Mouse (Mus musculus) frontal cortex, postnatal 36 days (tissue): Measurements from ENCODE around the gene Aldh4a1.
A peak's percentile ranks its signal among the peaks of the same experiment; 100 is the strongest.

Source experiments
- DNase-seq, 2 experiments: peaks; one replicate each; pipeline ENCODE4 v3.0.0; 2022; ENCODE audit warnings: low spot score in 2 of 2

Gene Aldh4a1

DNA sequence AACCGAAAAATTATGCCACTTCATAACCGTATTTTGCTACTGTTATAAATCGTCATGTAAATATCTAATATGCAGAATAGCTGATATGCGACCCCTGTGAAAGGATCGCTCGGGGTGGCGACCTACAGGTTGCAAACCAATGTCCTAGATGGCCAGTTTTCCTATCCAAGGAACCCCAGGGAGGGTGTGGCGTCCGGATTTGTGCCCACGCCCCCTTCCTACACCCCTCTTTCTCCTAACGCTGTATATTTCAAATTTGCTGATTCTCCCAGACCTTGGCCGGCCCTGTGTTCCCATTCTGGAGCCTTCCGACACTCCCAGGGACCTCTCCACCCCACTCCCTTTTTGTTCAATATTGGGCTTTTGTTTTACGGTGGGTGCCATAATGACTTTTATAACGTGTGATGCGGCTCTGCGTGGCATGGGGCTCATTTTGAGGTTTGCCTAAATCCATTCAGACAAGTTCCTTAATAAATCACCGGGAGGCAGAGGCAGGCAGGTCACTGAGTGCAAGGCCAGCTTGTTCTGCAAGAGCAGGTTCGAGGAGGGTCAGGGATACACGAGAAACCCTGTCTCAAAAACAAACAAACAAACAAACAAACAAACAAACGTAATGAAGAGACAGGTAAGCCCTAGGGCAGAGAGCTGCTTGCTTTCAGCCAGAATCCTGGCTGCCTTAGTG is 909 bp downstream of the Aldh4a1 start:
- no peak for DNase-seq

DNA sequence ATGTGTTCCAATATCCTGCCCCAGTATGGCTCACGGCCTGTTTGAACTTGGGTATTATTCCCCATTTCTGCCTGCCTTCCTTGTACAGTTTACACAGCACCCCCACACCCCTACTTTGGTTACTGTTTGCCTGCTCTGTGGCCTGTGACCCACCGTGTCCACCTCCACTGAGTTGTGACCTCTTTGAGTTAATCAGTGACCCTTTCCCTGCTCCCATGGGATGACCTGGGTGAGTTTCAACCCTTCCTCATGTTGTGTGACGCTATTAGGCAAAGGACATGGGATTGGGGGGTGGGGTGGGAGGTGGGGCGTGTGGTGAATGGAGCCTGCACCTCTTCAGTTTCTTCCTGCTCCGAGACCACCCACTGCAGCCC is 1.4 kb downstream of the Aldh4a1 start:
- no peak for DNase-seq

DNA sequence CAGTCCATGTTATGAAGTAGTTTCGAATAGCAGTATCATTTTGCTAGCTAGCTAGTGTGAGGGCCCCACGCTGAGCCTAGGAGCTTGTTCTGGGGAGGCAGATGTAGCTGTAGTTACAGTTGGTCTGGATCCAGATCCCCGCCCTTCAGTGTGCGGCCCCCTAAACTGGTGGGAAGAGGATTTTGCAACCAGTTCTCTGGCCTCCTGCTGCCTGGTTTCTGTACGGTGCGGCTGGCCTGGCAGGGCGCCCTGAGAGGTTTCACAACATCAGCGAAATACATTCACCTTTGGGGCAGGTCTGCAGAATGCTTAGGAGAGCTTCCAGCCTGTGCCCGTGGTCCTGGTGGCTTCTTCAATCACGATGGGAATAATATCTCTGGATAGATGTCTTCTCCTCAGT is 2.0 kb downstream of the Aldh4a1 start:
- DNase-seq = no peak

DNA sequence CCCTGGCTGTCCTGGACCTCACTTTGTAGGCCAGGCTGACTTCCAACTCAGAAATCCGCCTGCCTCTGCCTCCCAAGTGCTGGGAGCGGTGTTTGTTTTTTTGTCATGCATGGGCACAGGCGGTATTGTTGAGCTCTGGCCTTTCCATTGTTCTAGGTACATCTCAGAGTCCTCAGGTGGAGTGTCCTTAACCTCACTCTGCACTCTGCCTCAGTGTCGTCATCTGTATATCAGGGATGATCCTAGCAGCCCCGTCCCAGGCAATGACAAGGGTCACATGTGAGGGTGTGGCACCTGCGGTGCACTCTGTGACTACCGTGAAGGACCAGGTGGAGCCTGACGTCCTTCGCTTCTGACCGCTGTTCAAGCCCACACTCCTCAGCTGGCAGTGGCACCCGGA is 4.7 kb downstream of the Aldh4a1 start:
- no peak for DNase-seq

DNA sequence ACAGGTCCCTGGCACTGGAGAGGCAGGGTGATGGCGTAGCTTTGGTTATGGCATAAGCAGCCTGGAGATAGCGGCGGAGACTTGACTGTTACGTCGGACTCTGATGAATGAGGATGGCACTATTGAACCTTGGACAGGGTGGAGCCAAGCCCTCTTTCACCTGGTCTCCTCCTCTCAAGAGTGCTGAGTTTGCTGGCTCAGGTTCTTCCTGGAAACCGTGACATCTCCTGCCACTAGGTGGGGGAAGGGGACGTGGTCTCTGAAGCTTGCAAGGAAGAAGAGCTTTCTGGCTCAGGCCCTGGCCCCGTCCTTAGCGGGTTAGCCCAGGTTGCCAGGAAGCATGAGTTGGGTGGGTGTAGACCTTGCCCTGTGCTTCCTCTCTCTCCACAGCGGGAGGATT is 7.5 kb downstream of the Aldh4a1 start:
- no peak for DNase-seq

DNA sequence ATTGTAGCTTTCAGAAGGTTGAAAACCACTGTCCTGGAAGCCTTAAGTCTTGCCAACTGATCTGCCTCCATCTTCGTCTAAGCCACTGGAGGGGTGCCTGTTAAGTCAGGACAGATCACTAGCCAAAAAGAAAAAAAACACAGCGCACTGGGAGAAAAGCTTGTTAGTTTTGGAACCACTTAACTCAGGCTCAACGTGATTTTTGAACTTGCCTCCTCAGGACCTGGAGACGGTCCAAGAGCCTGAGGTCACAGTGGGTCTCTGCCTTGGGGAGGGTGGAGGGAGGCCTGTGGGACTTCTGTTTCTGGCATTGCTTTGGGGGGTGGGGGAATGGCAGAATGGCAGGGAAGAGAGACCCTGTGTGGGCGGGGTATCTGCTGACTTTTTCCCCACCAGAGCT is 8.5 kb downstream of the Aldh4a1 start:
- DNase-seq = no peak

DNA sequence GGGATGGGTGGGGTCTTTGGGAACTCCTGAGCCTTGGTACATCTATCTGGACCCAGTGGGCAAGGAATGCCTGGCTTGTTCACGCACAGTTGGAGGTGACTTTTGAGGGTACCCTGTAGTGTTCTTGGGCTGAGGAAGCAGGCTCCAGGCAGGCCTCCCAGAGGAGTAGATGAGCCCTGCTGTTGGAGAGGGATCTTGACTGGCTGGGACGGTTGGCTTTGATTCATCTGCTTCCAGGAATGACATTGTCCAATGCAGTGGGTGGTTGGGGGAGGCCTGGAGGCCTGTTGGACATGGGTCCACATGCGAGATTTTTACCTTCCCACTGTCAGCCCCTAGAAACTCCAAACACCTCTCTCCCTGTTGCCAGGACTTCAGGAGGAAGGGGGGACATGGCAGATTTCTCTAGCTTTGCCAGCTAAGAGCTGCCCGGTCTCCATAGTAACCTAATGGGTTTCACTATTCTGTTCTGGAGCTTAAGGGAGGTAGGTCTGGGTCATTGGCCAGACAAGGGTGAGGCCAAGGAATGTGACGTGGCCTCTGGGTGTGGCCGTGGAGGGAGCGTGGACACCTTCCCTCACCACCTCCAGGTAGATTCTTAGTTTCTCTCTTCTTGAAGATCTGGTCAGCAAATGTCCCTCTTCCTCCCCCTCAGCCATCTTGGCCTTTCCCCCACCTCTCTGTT is 9.0 kb downstream of the Aldh4a1 start:
- DNase-seq = no peak

DNA sequence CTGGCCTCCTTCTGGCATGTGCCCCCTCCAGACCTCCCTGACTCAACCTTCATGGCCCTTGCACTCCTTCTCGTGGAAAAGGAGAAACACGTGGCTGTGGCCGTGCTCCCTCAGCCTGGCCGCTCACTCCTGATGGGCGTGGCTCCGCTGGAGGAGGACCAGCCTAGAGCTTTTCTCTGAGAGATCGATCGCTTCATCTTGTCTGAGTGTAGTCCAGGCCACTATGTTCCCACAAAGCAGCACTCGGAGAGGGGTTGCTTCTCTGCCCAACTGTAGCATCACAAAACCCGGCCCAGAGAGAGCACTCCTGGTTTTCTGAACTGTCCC is 9.6 kb downstream of the Aldh4a1 start:
- no peak for DNase-seq

DNA sequence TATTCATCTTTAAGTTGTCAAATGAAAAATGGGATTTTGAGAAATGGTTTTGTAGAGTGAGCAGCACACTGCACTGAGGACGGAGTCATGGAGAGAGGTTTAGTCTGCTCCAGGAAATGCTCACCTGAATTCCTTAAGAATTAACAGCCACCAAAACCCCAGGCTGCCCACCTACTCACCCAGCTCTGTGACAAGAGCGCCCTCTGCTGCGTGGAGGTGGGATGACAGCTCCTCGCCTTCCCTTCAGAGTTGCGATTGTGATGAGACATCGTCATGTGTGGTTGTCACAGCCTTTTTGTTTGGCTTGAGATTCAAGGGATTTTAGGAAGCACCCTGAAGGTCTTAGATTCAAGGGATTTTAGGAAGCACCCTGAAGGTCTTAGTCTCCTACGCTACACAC is 13.7 kb downstream of the Aldh4a1 start:
- peak; percentile 71 to 75 for DNase-seq

DNA sequence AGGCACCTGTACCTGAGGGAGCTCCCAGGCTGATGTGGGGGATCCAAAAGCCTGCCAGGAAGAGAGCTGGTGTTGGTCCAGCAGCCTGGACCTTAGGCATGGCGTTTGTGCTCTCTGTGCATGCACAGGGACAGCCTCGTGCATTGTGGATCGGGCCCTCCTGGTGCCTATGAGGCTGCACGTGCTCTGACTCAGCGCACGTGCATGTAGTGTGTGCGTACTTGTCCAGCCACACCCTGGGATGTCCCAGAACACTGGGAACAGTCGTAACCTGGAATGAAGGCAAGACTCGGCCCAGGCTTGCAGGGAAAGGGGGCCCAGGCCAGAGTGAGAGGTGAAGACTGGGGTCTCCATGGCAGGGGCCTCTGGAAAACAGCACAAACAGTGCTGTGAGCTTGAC is 15.2 kb downstream of the Aldh4a1 start:
- DNase-seq = no peak

DNA sequence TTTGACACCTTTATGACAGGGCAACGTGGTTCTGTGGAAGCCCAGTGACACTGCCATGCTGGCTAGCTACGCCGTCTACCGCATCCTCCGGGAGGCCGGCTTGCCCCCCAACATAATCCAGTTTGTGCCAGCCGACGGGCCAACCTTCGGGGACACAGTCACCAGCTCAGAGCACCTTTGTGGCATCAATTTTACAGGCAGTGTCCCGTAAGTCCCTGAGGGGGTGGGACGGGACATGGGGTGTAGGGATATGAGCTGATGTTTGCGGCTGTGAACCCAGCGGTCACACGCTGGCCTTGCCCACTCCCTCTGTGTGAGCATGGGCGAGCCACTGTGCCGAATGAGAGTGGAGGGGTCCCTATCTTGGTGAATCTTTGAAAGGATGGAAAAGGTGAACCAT is 15.7 kb downstream of the Aldh4a1 start:
- DNase-seq = no peak

DNA sequence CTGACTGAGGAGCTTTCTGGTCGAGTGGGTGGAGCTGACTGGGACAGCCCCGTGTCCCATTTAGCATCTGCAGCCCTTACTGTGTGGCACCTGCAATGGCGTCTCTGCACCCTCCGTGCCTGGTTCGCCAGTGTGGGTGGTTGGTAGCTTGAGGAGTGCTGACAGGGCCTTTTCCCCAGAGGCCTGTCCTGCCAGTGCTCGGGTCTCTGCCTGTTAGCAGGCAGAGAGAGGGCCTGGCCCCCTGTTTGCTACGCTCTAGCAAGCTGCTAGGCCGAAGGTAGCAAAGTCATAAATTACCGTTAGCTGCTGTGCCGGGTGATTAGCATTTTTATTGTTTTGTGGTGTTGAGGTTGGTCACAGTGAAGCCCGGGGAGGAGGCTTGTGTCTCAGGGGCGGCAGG is 17.1 kb downstream of the Aldh4a1 start:
- no peak for DNase-seq

DNA sequence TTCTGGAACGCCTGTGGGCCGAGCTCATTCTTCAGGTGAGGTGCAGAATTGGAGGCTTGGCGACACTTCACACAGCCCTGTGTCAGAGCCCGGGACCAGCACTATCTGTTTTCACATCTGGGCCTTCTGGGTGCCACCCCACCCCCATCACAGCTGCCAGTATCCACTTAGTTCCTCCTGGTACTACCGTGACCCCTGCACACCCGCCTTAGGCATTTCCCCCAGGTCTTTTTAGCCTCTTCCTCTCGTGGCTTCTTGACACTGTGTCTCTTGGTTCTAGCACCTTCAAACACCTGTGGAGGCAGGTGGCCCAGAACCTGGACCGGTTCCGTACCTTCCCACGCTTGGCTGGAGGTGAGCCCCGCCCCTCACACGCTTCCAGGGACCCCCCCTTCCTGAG is 17.7 kb downstream of the Aldh4a1 start:
- no peak for DNase-seq

DNA sequence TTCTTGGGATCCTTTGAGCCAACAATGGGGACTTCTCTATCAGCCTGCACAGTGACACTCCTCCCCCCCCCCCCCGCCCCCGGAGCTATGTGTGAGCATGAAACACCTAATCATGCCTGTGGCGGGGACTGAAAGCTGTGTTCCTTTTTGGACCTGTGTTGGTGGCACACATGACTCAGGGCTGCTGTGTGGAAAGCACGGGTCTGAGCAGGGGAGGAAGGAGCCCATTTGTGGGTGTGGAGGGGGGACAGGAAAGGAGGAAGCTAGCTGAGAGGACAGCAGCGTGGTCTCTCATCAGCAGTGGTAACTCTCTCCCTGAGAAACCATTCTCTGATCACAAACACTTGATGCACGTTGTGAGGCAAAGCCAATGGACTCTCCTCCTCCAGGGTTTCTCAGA is 18.1 kb downstream of the Aldh4a1 start:
- no peak for DNase-seq

DNA sequence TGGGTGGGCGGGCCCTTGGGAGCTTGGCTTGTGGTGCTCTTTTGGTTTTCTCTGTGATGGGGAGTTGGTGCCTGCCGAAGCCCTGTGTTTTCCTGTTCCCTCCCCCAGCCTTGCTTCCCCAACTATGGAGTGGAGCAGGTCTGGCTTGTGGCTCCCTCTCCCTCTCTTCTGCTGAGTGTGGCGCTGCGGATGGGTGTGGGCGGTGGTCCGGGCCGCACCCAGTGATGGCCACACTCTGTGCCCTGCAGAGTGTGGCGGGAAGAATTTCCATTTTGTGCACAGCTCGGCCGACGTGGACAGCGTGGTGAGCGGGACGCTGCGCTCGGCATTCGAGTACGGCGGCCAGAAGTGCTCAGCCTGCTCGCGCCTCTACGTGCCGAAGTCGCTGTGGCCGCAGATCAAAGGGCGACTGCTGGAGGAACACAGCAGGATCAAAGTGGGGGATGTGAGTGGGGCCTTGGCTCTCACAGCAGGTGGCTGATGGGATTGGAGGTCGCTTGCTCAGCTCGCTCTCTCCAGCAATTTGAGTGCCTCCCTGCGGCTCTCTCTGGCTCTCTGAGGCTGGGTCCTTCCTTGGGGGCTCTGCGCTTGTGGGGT is 19.3 kb downstream of the Aldh4a1 start:
- no peak for DNase-seq

DNA sequence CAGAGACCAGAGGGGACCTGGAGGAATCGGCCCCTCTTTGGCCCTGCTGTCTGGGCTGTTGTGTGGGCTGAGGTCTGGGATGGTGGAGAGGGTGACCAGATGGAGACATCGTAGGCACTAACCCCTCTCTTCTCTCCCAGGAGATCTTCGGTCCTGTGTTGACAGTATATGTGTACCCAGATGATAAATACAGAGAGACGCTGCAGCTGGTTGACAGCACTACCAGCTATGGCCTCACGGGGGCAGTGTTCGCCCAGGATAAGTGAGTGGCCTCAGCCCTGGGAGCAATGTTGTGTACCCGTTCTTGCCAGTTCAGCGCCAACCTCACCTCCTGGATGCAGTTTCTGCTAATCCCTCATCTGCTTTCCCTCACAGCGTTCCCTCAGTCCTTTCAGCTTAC is 21.3 kb downstream of the Aldh4a1 start:
- peak; percentile 81 to 82 for DNase-seq

DNA sequence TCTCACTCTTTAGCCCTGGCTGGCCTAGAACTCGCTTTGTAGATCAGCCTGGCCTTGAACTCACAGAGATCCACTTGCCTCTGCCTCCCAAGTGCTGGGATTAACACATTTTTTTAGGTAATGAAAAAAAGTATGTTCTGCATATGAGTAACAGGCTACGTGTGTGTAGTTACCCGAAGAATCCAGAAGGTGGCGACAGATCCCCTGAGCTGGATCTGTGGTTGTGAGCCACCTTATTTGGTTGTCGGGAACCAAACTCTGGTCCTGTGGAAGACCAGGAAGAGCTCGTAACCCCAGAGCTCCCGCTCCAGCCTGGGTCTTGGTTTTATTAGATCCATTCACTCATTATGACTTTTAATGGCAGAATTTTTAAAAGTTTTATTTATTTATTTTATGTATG is 24.2 kb downstream of the Aldh4a1 start:
- no peak for DNase-seq

DNA sequence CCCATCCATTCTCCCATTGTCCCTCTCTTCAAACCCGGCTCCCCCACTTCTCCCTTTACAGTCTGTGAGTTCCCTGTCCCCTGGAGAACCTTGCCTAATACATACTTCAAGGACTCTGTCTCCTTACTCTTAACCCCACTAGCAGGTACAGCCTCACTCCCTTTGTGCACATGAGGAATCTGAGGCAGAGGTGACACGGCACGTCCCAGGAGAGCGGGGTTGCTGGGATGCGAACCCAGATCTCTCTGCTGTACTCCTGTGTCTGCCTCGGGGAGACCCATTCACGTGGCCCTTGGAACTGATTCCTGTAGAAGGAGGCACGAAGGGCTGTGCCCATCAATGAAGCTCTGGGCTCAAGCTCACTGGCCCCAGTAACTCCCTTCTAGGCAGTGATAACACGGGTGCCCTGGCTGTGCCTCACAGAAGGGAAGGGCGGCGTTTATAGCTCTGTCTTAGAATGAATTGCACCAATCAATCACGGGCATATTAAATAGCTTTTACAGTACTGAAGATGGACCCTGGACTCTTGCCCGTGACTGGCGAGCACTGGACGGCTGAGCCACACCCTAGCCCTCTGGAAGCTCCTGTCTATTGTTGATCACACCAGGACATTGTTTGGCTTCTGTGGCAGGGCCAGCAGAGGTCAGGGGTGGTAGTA is 27.5 kb downstream of the Aldh4a1 start:
- DNase-seq = no peak

DNA sequence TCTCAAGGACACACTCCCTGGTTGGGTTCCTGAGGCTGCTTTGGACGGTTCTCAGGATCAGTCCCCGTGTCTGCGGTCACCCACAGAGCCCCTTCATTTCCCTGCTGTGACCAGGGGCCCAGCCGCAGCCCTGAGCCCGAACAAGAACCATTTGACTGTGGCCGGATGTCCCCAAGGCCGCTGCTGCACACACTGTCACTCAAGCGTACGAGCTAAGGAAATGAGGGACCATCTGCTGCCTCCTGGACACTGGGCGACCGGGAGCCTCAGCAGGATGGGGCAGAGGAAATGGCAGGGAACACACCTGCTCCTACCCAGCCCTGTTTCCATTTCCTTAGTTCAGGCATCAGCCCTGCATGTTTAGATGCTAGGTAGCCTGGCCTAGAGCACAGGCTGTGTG is 28.2 kb downstream of the Aldh4a1 start:
- DNase-seq = no peak

DNA sequence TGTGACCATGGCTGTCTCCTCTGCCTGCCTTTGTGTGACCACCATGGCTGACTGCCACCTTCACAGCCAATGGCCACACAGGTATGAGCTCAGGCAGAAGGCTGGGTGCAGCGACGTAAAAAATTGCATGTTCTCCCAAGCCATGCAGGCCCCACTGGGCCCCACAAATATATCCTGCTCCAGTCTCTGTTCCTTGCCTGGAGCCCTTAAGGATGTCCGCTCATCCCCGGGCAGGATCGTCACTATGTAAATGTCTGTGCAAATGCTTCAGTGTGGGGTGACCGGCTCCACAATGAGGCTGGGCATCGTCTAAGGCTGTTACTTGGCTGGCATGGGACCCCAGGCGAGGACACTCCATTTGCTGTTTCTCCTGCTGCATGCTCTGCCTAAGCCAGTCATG is 30.6 kb downstream of the Aldh4a1 start, which contains the start of gene Tas1r2:
TSS of gene Tas1r2 (plus strand) at position 301 of the 400 bp plus-strand sequence.
- DNase-seq = no peak

DNA sequence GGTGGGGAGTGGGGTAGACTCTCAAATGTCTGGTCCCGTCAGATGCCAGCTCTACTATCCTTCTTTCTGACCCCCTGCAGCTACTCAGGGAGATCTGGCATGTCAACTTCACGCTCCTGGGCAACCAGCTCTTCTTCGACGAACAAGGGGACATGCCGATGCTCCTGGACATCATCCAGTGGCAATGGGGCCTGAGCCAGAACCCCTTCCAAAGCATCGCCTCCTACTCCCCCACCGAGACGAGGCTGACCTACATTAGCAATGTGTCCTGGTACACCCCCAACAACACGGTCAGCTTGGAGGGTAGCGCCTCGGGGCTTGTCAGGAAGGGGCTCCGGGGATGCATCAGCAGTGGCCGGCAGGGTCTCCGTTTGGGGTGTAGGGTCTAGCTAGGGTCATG is 39.2 kb downstream of the Aldh4a1 start:
- DNase-seq = no peak

DNA sequence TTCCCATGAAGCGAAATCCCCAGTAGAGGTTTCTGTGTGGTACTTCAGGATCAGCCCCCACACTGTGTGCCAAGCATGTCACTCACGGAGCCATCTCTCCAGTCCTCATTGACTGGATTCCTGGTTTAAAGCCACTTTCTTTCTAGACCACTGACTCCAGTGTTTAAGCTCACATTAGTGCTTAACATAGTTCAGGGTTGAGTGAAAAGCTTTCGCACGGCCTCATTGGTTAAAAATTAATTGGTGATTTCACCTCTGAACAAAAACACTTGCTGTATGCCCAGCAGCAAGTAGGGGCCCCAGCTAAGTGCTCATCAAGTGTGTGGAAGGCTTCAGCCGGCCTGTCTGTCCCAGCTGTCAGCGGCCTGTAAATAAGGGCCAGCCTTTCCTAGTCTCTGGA is 45.0 kb downstream of the Aldh4a1 start:
- DNase-seq = no peak

DNA sequence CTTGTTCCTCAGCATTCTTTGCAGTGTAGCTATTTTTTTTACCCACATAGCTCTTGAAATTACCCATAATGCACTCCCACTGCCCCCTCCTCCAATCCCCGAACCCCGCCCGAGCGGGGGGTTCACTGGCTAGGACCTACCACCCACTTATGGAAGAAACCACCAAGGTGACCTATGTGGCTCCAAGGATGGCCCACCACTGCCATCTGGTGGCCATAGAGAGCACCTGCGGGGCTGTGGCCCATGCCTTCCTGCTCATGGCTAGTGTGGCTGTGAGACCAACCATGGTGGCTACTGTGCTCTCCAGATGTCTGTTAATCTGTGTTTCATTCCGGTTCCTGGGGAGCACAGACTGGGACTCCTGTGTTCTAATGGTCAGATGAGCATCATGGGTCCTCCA is 47.2 kb downstream of the Aldh4a1 start:
- DNase-seq = peak; percentile 54 to 55
